Mouse (Mus musculus) lung, embryonic 15.5 days (tissue): ENCODE measurements around the gene Gm6793. TPM values are rescaled to one million over a fixed set of nuclear protein-coding genes. Genes with fewer than 3 reads are reported as not detected.

Source experiments
- ATAC-seq: fragments of 200-750 bp; cut with Nextera tagmentation; 2 replicates; pipeline ENCODE4 v1.8.0; 2017; ENCODE audit warnings: moderate number of reproducible peaks, borderline replicate concordance; ENCODE audit not compliant: low FRiP score, low TSS enrichment; ENCODE audit errors: extremely low read depth
- H3K27ac ChIP-seq: fragments of 300-500 bp; sonication (generic); 2 replicates; pipeline ENCODE4 v1.5.1; 2015; ENCODE audit warnings: moderate library complexity, mild to moderate bottlenecking, inconsistent platforms
- H3K27me3 ChIP-seq: fragments of 300-500 bp; sonication (generic); 2 replicates; pipeline ENCODE4 v1.6.1; 2015; ENCODE audit warnings: inconsistent platforms
- H3K36me3 ChIP-seq: fragments of 300-500 bp; sonication (generic); 2 replicates; pipeline ENCODE4 v1.6.1; 2015; ENCODE audit warnings: inconsistent platforms
- H3K4me1 ChIP-seq: fragments of 300-500 bp; sonication (generic); 2 replicates; pipeline ENCODE4 v1.6.1; 2015; ENCODE audit warnings: inconsistent platforms
- H3K4me2 ChIP-seq: fragments of 300-500 bp; sonication (generic); 2 replicates; pipeline ENCODE4 v1.6.1; 2015; ENCODE audit warnings: inconsistent platforms, mild to moderate bottlenecking, moderate library complexity
- H3K4me3 ChIP-seq: fragments of 300-500 bp; sonication (generic); 2 replicates; pipeline ENCODE4 v1.5.1; 2015; ENCODE audit warnings: mild to moderate bottlenecking, inconsistent platforms
- H3K9ac ChIP-seq: fragments of 300-500 bp; sonication (generic); 2 replicates; pipeline ENCODE4 v1.6.1; 2015; ENCODE audit warnings: inconsistent platforms
- H3K9me3 ChIP-seq: fragments of 300-500 bp; sonication (generic); 2 replicates; pipeline ENCODE4 v1.6.1; 2016; ENCODE audit warnings: inconsistent platforms
- WGBS: fragments of 180-500 bp; shearing (Covaris S2); methylation state at CpG from one replicate; pipeline ENCODE4 v1.1.7; 2015; 5-methylcytosine and 5-hydroxymethylcytosine counted together
- polyA plus RNA-seq: library from polyadenylated mRNA; unstranded; fragments of >200 nt; fragmentation: Nextera tagmentation; extraction: Ambion mirVana; gene quantifications from 2 replicates; pipeline ENCODE4 v1.2.1, GENCODE M21; 2015

Gene Gm6793
- polyA plus RNA-seq, 1 experiment from 2014 or later, result 0.75 TPM

- H3K9me3 ChIP-seq, result no peaks in the 10 kb centered on the region
- H3K27ac ChIP-seq, result no peak overlapping the region
- no peaks in the 10 kb centered on the region for H3K4me1 ChIP-seq
- H3K4me3 ChIP-seq, result no peak overlapping the region
- WGBS, result 63% methylated on average over 10 of the region's 10 CpGs
- H3K27me3 ChIP-seq, result no peaks in the 10 kb centered on the region
- H3K36me3 ChIP-seq, result peaks cover 41% of the 10 kb centered on the region
- H3K4me2 ChIP-seq, result no peak overlapping the region
- H3K9ac ChIP-seq, result no peak overlapping the region
- no peak for ATAC-seq
Measured at GRCm38 (mm10) chr8:111978147-111978546, 36.7 kb downstream of the Gm6793 start.

- Histone ChIP-seq H3K9me3 (no peaks in the 10 kb centered on the region), H3K4me3 (no peak overlapping the region), H3K27ac (no peak overlapping the region), H3K4me1 (no peaks in the 10 kb centered on the region), H3K4me2 (no peak overlapping the region), H3K36me3 (peaks cover 39% of the 10 kb centered on the region), H3K9ac (no peak overlapping the region), H3K27me3 (no peaks in the 10 kb centered on the region)
- 90% methylated on average over 2 of the region's 2 CpGs for WGBS
- ATAC-seq, result no peak
Measured at GRCm38 (mm10) chr8:111976326-111976725, 38.5 kb downstream of the Gm6793 start.

GRCm38 (mm10) chr8:111975706-111976105 lies 39.1 kb downstream of the Gm6793 start:
- no peak for ATAC-seq
- no peak overlapping the region for H3K4me3 ChIP-seq
- no peak overlapping the region for H3K9ac ChIP-seq
- no peaks in the 10 kb centered on the region for H3K9me3 ChIP-seq
- H3K27ac ChIP-seq, result no peak overlapping the region
- H3K27me3 ChIP-seq, result no peaks in the 10 kb centered on the region
- WGBS, result 91% methylated on average over 2 of the region's 2 CpGs
- H3K4me1 ChIP-seq, result no peaks in the 10 kb centered on the region
- H3K36me3 ChIP-seq, result peaks cover 42% of the 10 kb centered on the region
- H3K4me2 ChIP-seq, result no peak overlapping the region

GRCm38 (mm10) chr8:111974138-111974537 lies 40.7 kb downstream of the Gm6793 start:
- Histone ChIP-seq H3K9me3 (no peaks in the 10 kb centered on the region), H3K4me1 (no peaks in the 10 kb centered on the region), H3K4me2 (no peak overlapping the region), H3K36me3 (peaks cover 40% of the 10 kb centered on the region), H3K27me3 (no peaks in the 10 kb centered on the region), H3K4me3 (no peak overlapping the region), H3K27ac (no peak overlapping the region), H3K9ac (no peak overlapping the region)
- ATAC-seq, result no peak
- 93% methylated on average over 12 of the region's 12 CpGs for WGBS

- no peak for ATAC-seq
- H3K27me3 ChIP-seq, result no peaks in the 10 kb centered on the region
- no peaks in the 10 kb centered on the region for H3K9me3 ChIP-seq
- H3K9ac ChIP-seq, result no peak overlapping the region
- H3K4me2 ChIP-seq, result no peak overlapping the region
- H3K4me1 ChIP-seq, result no peaks in the 10 kb centered on the region
- no peak overlapping the region for H3K4me3 ChIP-seq
- peaks cover 14% of the 10 kb centered on the region for H3K36me3 ChIP-seq
- H3K27ac ChIP-seq, result no peak overlapping the region
- WGBS, result 45% methylated on average over 5 of the region's 5 CpGs
Measured at GRCm38 (mm10) chr8:111968991-111969390, 45.8 kb downstream of the Gm6793 start.

GRCm38 (mm10) chr8:111968541-111968940 lies 46.3 kb downstream of the Gm6793 start:
- no peak for ATAC-seq
- Histone ChIP-seq H3K4me3 (no peak overlapping the region), H3K9me3 (no peaks in the 10 kb centered on the region), H3K36me3 (peaks cover 11% of the 10 kb centered on the region), H3K9ac (no peak overlapping the region), H3K4me2 (no peak overlapping the region), H3K27ac (no peak overlapping the region), H3K27me3 (no peaks in the 10 kb centered on the region), H3K4me1 (no peaks in the 10 kb centered on the region)
- 83% methylated on average over 10 of the region's 10 CpGs for WGBS

GRCm38 (mm10) chr8:111967246-111967870 lies 47.5 kb downstream of the Gm6793 start:
- Histone ChIP-seq H3K4me2 (no peak overlapping the region), H3K4me3 (no peak overlapping the region), H3K36me3 (peaks cover 6% of the 10 kb centered on the region; the same call in 1 of the 2 replicates), H3K9ac (no peak overlapping the region), H3K27me3 (no peaks in the 10 kb centered on the region), H3K4me1 (no peaks in the 10 kb centered on the region), H3K27ac (no peak overlapping the region), H3K9me3 (no peaks in the 10 kb centered on the region)
- WGBS, result 75% methylated on average over 5 of the region's 5 CpGs
- ATAC-seq, result no peak

- Histone ChIP-seq H3K4me2 (no peak overlapping the region), H3K27me3 (no peaks in the 10 kb centered on the region), H3K4me1 (no peaks in the 10 kb centered on the region), H3K9ac (no peak overlapping the region), H3K9me3 (no peaks in the 10 kb centered on the region), H3K4me3 (no peak overlapping the region), H3K36me3 (no peaks in the 10 kb centered on the region), H3K27ac (no peak overlapping the region)
- ATAC-seq, result no peak
- 62% methylated on average over 7 of the region's 7 CpGs for WGBS
Measured at GRCm38 (mm10) chr8:111964849-111965561, 49.8 kb downstream of the Gm6793 start.

- no peak overlapping the region for H3K4me2 ChIP-seq
- no peak for ATAC-seq
- H3K36me3 ChIP-seq, result no peaks in the 10 kb centered on the region
- H3K27ac ChIP-seq, result no peak overlapping the region
- no peaks in the 10 kb centered on the region for H3K27me3 ChIP-seq
- 42% methylated on average over 5 of the region's 5 CpGs for WGBS
- no peaks in the 10 kb centered on the region for H3K9me3 ChIP-seq
- no peak overlapping the region for H3K4me3 ChIP-seq
- no peaks in the 10 kb centered on the region for H3K4me1 ChIP-seq
- no peak overlapping the region for H3K9ac ChIP-seq
Measured at GRCm38 (mm10) chr8:111964351-111964750, 50.5 kb downstream of the Gm6793 start.

GRCm38 (mm10) chr8:111963546-111963945 lies 51.3 kb downstream of the Gm6793 start:
- Histone ChIP-seq H3K36me3 (no peaks in the 10 kb centered on the region), H3K4me3 (no peak overlapping the region), H3K27me3 (no peaks in the 10 kb centered on the region), H3K9ac (no peak overlapping the region), H3K4me2 (no peak overlapping the region), H3K27ac (no peak overlapping the region), H3K4me1 (no peaks in the 10 kb centered on the region), H3K9me3 (no peaks in the 10 kb centered on the region)
- no peak for ATAC-seq
- WGBS, result 86% methylated on average over 4 of the region's 4 CpGs
